Comparison of ENCODE assay signal across 14 mouse cellular contexts in genomic region chr9:32874306-32874875, GRCm38 (mm10).
DNase-seq lines count a peak whose midpoint lies in the region; ATAC-seq lines count a peak whose summit lies in the region.
"Had no signal": no experiment of that assay in that cellular context is flagged by ENCODE, and none has a peak within 500 bp of the region (broad histone marks: within the 10 kb centered on the region; RNA-seq: fewer than 3 reads in every experiment).

No protein-coding gene starts in this region.

- WGBS in heart, embryonic 13.5 days: 37% methylated on average over 6 of the region's 6 CpGs
- whole genome bisulfite sequencing in midbrain, embryonic 14.5 days: 70% methylated on average over 6 of the region's 6 CpGs
- WGBS in midbrain, embryonic 11.5 days: 77% methylated on average over 6 of the region's 6 CpGs
- WGBS in forebrain, embryonic 10.5 days: 72% methylated on average over 6 of the region's 6 CpGs
- 73% methylated on average over 6 of the region's 6 CpGs for WGBS in midbrain, embryonic 15.5 days

- H3K9me3 ChIP-seq in heart, embryonic 13.5 days: no peaks in the 10 kb centered on the region
- no peaks in the 10 kb centered on the region for H3K9me3 ChIP-seq in midbrain, embryonic 14.5 days (ENCODE audit: control insufficient read depth, low read length)
- H3K9me3 ChIP-seq in midbrain, embryonic 11.5 days (ENCODE audit: control insufficient read depth, low read length): no peaks in the 10 kb centered on the region
- no peaks in the 10 kb centered on the region for H3K9me3 ChIP-seq in forebrain, embryonic 10.5 days
- H3K9me3 ChIP-seq in midbrain, embryonic 15.5 days: no peaks in the 10 kb centered on the region
- H3K9me3 ChIP-seq: heart, embryonic 12.5 days; liver, embryonic 15.5 days had no signal

- H3K4me3 ChIP-seq in heart, embryonic 13.5 days: no peak overlapping the region
- no peak overlapping the region for H3K4me3 ChIP-seq in midbrain, embryonic 14.5 days (replicated peaks; ENCODE audit: low read depth, low read length)
- H3K4me3 ChIP-seq in midbrain, embryonic 11.5 days (ENCODE audit: low read depth, low read length): no peak overlapping the region
- no peak overlapping the region for H3K4me3 ChIP-seq in forebrain, embryonic 10.5 days
- H3K4me3 ChIP-seq in midbrain, embryonic 15.5 days: no peak overlapping the region
- H3K4me3 ChIP-seq: gastrocnemius, adult 2 months; heart, embryonic 12.5 days; layer of hippocampus, adult 2 months; liver, embryonic 15.5 days had no signal

- H3K4me2 ChIP-seq in heart, embryonic 13.5 days: no peak overlapping the region
- no peak overlapping the region for H3K4me2 ChIP-seq in midbrain, embryonic 14.5 days (ENCODE audit: low read length)
- no peak overlapping the region for H3K4me2 ChIP-seq in midbrain, embryonic 11.5 days
- no peak overlapping the region for H3K4me2 ChIP-seq in midbrain, embryonic 15.5 days
- H3K4me2 ChIP-seq: heart, embryonic 12.5 days; liver, embryonic 15.5 days had no signal

- intact Hi-C loops in heart, postnatal 36 days (cut with DNase I): no loop called here

- H3K4me1 ChIP-seq in heart, embryonic 13.5 days: peaks cover 22% of the 10 kb centered on the region
- no peaks in the 10 kb centered on the region for H3K4me1 ChIP-seq in midbrain, embryonic 14.5 days (ENCODE audit: control insufficient read depth, insufficient read depth, low read length)
- H3K4me1 ChIP-seq in midbrain, embryonic 11.5 days (ENCODE audit: control insufficient read depth, insufficient read depth, low read length): no peaks in the 10 kb centered on the region
- H3K4me1 ChIP-seq in forebrain, embryonic 10.5 days: no peaks in the 10 kb centered on the region
- H3K4me1 ChIP-seq in midbrain, embryonic 15.5 days: no peaks in the 10 kb centered on the region
- H3K4me1 ChIP-seq: liver, embryonic 15.5 days had no signal

- no peaks in the 10 kb centered on the region for H3K27me3 ChIP-seq in heart, embryonic 13.5 days (replicated peaks)
- H3K27me3 ChIP-seq in midbrain, embryonic 14.5 days (ENCODE audit: control insufficient read depth, insufficient read depth, low read length): no peaks in the 10 kb centered on the region
- no peaks in the 10 kb centered on the region for H3K27me3 ChIP-seq in midbrain, embryonic 11.5 days (ENCODE audit: control insufficient read depth, insufficient read depth, low read length)
- H3K27me3 ChIP-seq in forebrain, embryonic 10.5 days (ENCODE audit: poor library complexity, severe bottlenecking): no peaks in the 10 kb centered on the region
- H3K27me3 ChIP-seq in midbrain, embryonic 15.5 days (replicated peaks): no peaks in the 10 kb centered on the region
- H3K27me3 ChIP-seq: heart, embryonic 12.5 days; liver, embryonic 15.5 days had no signal

- peak overlapping the region; percentile 29; the same call in 1 of the 2 replicates for H3K27ac ChIP-seq in heart, embryonic 13.5 days (replicated peaks)
- no peak overlapping the region for H3K27ac ChIP-seq in midbrain, embryonic 14.5 days (replicated peaks; ENCODE audit: low read depth, low read length)
- no peak overlapping the region for H3K27ac ChIP-seq in midbrain, embryonic 11.5 days (ENCODE audit: low read depth, low read length)
- H3K27ac ChIP-seq in forebrain, embryonic 10.5 days: no peak overlapping the region
- H3K27ac ChIP-seq in midbrain, embryonic 15.5 days: no peak overlapping the region
- H3K27ac ChIP-seq: gastrocnemius, adult 2 months; layer of hippocampus, adult 2 months; liver, embryonic 15.5 days had no signal

- no peak for ATAC-seq in heart, embryonic 13.5 days (ENCODE audit: extremely low read depth, insufficient number of reproducible peaks, low FRiP score, low TSS enrichment)
- no peak for ATAC-seq in midbrain, embryonic 14.5 days (ENCODE audit: low FRiP score, low TSS enrichment)
- ATAC-seq in midbrain, embryonic 11.5 days (ENCODE audit: low FRiP score): no peak
- no peak for ATAC-seq in midbrain, embryonic 15.5 days (replicated peaks)
- ATAC-seq: hindbrain, embryonic 16.5 days had no signal

- no peak for DNase-seq in heart, postnatal 36 days
- DNase-seq in midbrain, embryonic 14.5 days: peak; percentile 9
- no peak for DNase-seq in midbrain, embryonic 11.5 days (ENCODE audit: low spot score, missing footprints)
- DNase-seq in adrenal gland, postnatal 36 days: peak; percentile 31 to 34
- peak; percentile 38 for DNase-seq in lung, postnatal 10 days
- no peak for DNase-seq in forebrain, embryonic 10.5 days (ENCODE audit: extremely low spot score, low spot score)
- DNase-seq: cerebellum, adult 11 months; gastrocnemius, adult 2 months had no signal

- H3K36me3 ChIP-seq in heart, embryonic 13.5 days: no peaks in the 10 kb centered on the region
- H3K36me3 ChIP-seq in midbrain, embryonic 14.5 days (ENCODE audit: control insufficient read depth, insufficient read depth, low read length): no peaks in the 10 kb centered on the region
- no peaks in the 10 kb centered on the region for H3K36me3 ChIP-seq in midbrain, embryonic 11.5 days (ENCODE audit: control insufficient read depth, insufficient read depth, low read length)
- no peaks in the 10 kb centered on the region for H3K36me3 ChIP-seq in forebrain, embryonic 10.5 days (replicated peaks)
- no peaks in the 10 kb centered on the region for H3K36me3 ChIP-seq in midbrain, embryonic 15.5 days (replicated peaks)
- H3K36me3 ChIP-seq: heart, embryonic 12.5 days; liver, embryonic 15.5 days had no signal

- H3K9ac ChIP-seq in heart, embryonic 13.5 days: no peak overlapping the region
- no peak overlapping the region for H3K9ac ChIP-seq in midbrain, embryonic 14.5 days (replicated peaks; ENCODE audit: low read length)
- H3K9ac ChIP-seq in midbrain, embryonic 11.5 days (ENCODE audit: low read length): no peak overlapping the region
- no peak overlapping the region for H3K9ac ChIP-seq in midbrain, embryonic 15.5 days
- H3K9ac ChIP-seq: heart, embryonic 12.5 days; liver, embryonic 15.5 days had no signal

Comparison
In these comparisons a context has a peak if more than half of its experiments do, and no peak if none do; other contexts are left out.
1. DNase-seq: peak in midbrain, embryonic 14.5 days (single experiment), adrenal gland, postnatal 36 days (2 of 2) and lung, postnatal 10 days (single experiment); none in heart, postnatal 36 days (0 of 2), midbrain, embryonic 11.5 days (single experiment) and forebrain, embryonic 10.5 days (single experiment).